Mouse (Mus musculus): ENCODE measurements around the gene Trim67.

- TF ChIP-seq CTCF (IDR thresholded peaks at IDR 0.05; ENCODE audit: low read depth, low read length) (no peak), POLR2A (IDR thresholded peaks at IDR 0.05; ENCODE audit: borderline replicate concordance, low read depth, low read length) (no peak)
These were observed 48.9 kb downstream of the Trim67 start for GRCm38 (mm10) chr8:124841775-124842174.
